Mouse (Mus musculus) heart, adult 11 months (tissue): ENCODE data around the gene Gdnf.
A peak's percentile ranks its signal among the peaks of the same experiment; 100 is the strongest.

ENCODE experiments used
- DNase-seq: peaks from one replicate; pipeline ENCODE4 v3.0.0; 2022

Gdnf gene

DNA sequence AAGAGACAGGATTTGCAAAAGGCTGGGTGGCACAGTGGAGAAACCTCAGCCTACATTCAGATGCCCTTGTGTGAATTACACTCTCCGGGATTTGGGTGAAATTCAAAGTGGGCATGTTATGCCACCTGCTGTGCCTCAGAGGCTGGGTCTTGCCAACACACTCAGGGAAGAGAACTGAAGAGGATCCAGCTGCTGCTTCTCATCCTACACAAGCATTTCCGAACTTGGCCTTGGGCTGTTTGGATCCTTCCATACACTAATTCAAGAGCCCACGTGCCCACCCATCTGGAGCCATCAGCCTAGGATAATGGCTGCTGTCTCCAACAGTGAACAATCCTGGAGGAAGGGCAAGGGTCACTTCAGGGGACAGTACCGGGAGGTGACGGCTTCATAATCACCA, 52.7 kb downstream of the Gdnf start:
- peak; percentile 50 for DNase-seq

DNA sequence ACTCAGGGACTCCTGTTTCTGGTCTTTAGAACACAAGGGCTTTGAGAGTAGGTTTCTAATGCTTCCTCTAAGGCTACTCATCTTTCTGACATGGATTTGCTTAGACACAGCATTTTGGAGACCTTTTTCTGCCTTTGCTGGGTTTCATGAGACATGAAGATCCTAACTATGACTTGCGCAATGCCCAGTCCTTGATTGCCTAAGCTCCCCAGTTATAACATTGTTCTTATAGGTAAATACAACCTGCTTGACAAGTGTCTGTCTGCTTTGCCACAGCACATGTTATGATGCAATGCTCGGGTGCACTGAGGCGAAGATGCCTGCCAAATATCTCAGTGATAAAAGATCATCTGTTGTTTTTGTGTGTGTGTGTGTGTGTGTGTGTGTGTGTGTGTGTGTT, 54.7 kb downstream of the Gdnf start:
- peak; percentile 34 for DNase-seq

DNA sequence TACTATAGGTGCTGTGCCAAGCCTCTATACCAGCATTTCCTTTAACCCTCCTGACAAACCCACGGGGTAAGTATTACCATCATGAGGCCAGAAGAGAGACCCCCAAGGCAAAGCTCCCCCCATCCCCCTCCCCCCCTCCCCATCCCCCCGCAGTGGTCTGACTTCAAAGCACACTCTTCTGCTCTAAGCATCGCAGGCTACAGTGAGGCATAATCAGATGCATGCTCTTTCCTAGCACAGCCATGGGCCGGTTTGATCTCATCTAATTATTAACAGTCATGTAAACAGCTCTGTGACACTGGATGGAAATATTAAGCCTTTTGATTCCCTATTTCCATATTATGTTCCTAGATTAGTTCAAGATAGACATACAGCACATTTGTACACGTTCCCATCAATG, 61.8 kb downstream of the Gdnf start:
- DNase-seq, result peak; percentile 33

DNA sequence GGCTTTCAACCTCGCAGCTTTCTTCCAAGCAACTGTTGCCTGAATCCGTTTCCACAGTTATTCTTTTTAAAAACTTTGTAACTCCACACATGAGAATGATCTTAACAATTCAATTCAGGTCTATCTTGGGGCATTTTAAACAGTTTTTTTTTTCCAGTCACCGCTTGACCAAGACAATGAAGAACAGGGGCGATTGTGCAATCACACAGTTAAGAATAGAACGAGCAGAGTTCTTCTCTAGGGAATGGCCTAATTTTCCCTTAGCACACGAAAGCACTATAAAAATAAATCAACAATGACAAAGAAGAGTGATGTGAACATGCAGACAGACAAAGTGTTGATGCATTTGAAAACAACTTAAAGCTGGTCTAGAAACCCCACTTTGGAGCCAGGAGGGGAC, 65.2 kb downstream of the Gdnf start:
- no peak for DNase-seq

DNA sequence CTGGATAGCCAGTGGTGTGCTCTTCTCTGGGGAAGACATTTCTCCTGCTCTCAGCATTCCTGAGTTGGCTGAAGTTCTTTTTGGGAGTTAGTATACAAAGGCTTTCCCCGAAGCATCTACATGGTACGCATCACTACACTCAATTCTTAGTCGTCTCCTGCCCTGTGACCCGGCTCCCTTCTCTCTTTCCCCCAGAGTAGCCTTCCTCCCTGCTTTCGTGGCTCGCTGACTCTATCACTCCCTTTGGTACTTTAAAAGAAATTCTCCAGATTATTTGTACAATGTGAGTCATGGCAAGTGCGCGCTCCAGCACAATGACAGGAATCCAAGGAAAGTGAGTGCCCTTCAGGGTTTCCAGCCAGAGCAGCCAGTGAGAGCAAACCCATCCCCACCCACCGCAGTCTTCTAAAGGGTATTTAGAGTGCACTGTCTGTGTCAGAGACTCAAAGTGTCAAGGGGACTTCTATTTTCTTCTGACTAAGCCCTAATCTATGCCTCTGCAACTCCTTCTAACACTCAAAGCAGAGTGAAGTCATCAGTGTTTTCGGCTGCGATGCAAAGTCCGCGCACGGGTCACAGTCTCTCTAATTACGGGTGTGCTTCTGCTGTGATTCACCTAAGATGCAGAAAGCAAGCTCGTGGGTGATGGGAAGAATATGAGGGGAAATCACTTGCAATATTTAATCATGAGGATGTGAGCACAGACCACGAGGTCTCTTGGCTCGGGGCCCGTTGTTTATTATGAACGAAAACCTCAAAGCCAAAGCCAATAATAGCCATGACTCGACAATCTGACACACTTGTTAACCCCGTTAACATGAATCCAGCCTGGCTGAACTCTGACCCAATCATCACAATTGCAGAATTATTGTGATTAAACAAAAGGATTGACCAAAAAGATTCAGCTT, 67.2 kb downstream of the Gdnf start:
- DNase-seq, result peak; percentile 91

DNA sequence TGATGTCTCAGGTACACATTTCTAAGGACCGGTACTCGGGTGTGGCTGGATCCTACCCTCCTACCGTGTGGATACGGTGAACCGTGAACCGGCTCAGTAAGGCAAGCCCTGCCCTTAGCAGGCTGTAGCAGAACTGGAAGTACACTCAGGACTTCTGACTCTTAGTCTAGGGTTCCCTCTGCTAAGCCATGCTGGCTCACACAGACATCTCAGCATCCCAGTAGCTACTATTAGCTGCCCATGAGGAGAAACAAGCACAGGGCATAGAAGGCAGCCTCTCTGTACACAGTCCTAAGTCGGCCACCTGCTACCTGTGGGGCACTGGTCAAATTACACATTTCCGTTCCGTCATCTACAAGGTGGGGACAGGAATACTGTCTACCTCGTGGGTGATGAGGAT, 68.2 kb downstream of the Gdnf start:
- peak; percentile 68 for DNase-seq

DNA sequence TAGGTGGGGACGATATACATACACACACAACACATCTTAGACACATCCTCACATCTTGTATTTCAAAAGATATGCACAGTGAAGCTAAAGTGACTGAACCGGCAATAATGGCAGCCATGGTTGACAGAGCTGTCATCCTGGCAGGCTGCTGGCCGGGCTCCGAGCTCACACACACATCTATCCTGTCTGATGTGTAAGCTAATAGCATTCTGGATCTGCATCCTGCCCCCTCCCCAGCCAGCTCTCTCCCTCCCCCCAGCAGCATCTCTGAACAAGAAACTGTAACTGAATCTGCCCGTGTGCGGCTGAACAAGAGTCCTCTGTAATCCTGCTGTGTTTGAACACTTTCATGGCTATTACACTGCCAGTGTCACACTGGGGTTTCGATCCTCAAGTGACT, 69.3 kb downstream of the Gdnf start:
- peak; percentile 65 for DNase-seq

DNA sequence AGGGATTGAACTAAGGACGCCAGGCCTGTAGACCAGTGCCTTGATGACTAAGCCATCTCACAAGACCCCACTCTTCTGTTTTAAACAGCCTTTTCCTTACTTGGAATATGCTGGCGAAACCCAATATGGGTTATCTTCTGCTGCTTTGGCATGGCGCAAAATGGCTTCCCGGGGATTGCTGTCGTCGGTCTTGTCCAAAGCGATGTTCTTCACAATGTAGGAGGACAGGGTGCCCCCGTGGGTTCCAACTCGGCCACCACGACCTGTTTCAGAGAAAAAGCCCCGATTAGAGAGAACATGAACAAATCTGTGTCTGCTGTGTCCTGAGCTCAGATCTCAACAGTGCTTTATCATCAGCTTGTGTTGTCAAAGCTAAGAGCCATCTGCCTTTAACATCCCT, 73.5 kb downstream of the Gdnf start:
- DNase-seq, result peak; percentile 84

DNA sequence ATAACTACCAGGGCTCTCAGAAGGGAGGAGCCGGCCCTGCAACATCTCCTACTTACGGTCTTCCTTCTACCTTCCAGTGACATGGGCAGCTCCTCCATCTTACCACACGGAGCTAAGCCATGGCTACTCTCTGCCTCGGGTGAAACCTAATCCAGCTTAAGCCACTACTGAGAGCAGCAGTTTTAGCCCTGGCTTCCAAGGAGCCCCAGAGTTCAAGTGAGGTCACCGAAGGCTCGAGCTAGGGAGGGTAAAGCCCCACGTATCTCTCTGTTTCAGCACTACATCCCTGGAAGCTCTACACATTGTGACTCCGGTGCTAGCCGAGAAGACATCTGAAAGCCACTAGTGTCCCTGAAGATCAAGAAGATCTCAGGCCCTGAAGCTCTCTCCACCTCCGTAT, 74.5 kb downstream of the Gdnf start:
- peak; percentile 84 for DNase-seq

DNA sequence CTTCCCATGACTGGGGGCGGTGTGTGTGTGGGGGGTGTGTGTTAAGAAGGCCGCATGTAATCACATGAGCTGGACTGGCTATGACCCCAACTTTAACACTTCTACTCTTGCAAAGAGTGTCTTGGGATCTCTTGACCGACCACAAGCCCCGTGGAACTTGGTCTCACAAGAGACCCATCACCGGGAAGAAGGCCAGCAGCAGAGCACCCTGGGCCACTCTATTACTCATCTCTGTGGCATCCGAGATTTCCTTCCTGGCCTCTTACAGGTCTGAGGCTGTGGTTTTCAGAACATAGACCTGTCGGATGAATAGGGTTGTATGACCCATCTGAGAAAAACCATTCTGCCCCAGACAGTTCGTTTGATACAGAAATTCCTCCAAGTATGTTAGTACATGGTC, 75.9 kb downstream of the Gdnf start:
- DNase-seq, result no peak
